Mouse (Mus musculus): ENCODE data around the gene Hinfp. TPM values are rescaled to one million over a fixed set of nuclear protein-coding genes. Genes with fewer than 3 reads are reported as not detected.
A peak's percentile ranks its signal among the peaks of the same experiment; 100 is the strongest.

Gene Hinfp
- total RNA-seq, 2 experiments from 2014 or later: 15.4 to 16.3 TPM

GRCm38 (mm10) chr9:44256213-44256612, 49.3 kb downstream of the Hinfp start:
- DNase-seq: peak; percentile 35

- DNase-seq: no peak
These were observed 50.3 kb downstream of the Hinfp start for GRCm38 (mm10) chr9:44255136-44255521.

GRCm38 (mm10) chr9:44254508-44255135, 50.8 kb downstream of the Hinfp start:
- DNase-seq: no peak

- no peak for DNase-seq
These were observed 52.0 kb downstream of the Hinfp start for GRCm38 (mm10) chr9:44253441-44253840.

GRCm38 (mm10) chr9:44251314-44251713, 54.2 kb downstream of the Hinfp start, which contains the start of gene Pdzd3:
Gene Pdzd3 (minus strand): TSS chr9:44251471.
- DNase-seq: no peak

- DNase-seq: no peak
These were observed 55.0 kb downstream of the Hinfp start for GRCm38 (mm10) chr9:44250445-44250844.

GRCm38 (mm10) chr9:44249181-44250146, 56.0 kb downstream of the Hinfp start:
- DNase-seq: peak; percentile 81

- DNase-seq: no peak
These were observed 57.6 kb downstream of the Hinfp start for GRCm38 (mm10) chr9:44247907-44248306.

GRCm38 (mm10) chr9:44243621-44244020, 61.9 kb downstream of the Hinfp start:
- no peak for DNase-seq

Small RNA genes within 50 kb of the gene (microRNA-seq; reads per million reads assigned to microRNA genes)
- 0 reads per million in 2 experiments for gene Gm44335

Other genes starting within 250 kb of the Hinfp start
- 10 to 100 TPM; 72.6 to 79.0 TPM for gene Usp2, start 238.7 kb downstream of the Hinfp start, total RNA-seq (2021)
- gene Mfrp, start 203.9 kb downstream of the Hinfp start, total RNA-seq (2021): not detected
- 1 to 10 TPM; 8.5 to 9.7 TPM for gene C1qtnf5, start 198.4 kb downstream of the Hinfp start, total RNA-seq (2021)
- not detected for gene Gm49380, start 192.2 kb downstream of the Hinfp start, total RNA-seq (2021)
- gene Rnf26, start 192.2 kb downstream of the Hinfp start, total RNA-seq (2021): 10 to 100 TPM; 22.3 to 24.7 TPM
- 100 to 1,000 TPM; 204 to 213 TPM for gene Mcam, start 171.2 kb downstream of the Hinfp start, total RNA-seq (2021)
- 10 to 100 TPM; 28.5 to 28.8 TPM for gene Cbl, start 71.6 kb downstream of the Hinfp start, total RNA-seq (2021)
- gene Ccdc153, start 65.0 kb downstream of the Hinfp start, total RNA-seq (2021): not detected
- 1 to 10 TPM in 1 of 2 experiments, under 1 TPM in 1; 0.92 to 1.0 TPM for gene Pdzd3, start 54.2 kb downstream of the Hinfp start, total RNA-seq (2021)
- 10 to 100 TPM; 13.8 to 15.3 TPM for gene Nlrx1, start 37.1 kb downstream of the Hinfp start, total RNA-seq (2021)
- gene Abcg4, start 17.1 kb downstream of the Hinfp start, total RNA-seq (2021): 1 to 10 TPM; 1.2 to 1.5 TPM
- gene C2cd2l, start 14.6 kb upstream of the Hinfp start, total RNA-seq (2021): 10 to 100 TPM; 16.3 to 16.5 TPM
- 10 to 100 TPM; 24.1 to 25.0 TPM for gene Dpagt1, start 20.3 kb upstream of the Hinfp start, total RNA-seq (2021)
- 100 to 1,000 TPM; 157 to 164 TPM for gene H2afx, start 29.0 kb upstream of the Hinfp start, total RNA-seq (2021)
- gene Hmbs, start 38.6 kb upstream of the Hinfp start, total RNA-seq (2021): 10 to 100 TPM; 54.0 to 60.6 TPM
- gene Vps11, start 56.0 kb upstream of the Hinfp start, total RNA-seq (2021): 10 to 100 TPM; 20.9 to 21.6 TPM
- gene Hyou1, start 73.8 kb upstream of the Hinfp start, total RNA-seq (2021): 10 to 100 TPM; 42.1 to 45.8 TPM
- 10 to 100 TPM; 21.9 to 26.1 TPM for gene Slc37a4, start 91.2 kb upstream of the Hinfp start, total RNA-seq (2021)
- 1,000 to 10,000 TPM; 1,107 to 1,153 TPM for gene Rps25, start 101.5 kb upstream of the Hinfp start, total RNA-seq (2021)
- 10 to 100 TPM; 41.4 to 42.4 TPM for gene Trappc4, start 101.9 kb upstream of the Hinfp start, total RNA-seq (2021)
- gene Ccdc84, start 112.9 kb upstream of the Hinfp start, total RNA-seq (2021): 10 to 100 TPM; 14.3 to 14.7 TPM
- not detected for gene Foxr1, start 135.5 kb upstream of the Hinfp start, total RNA-seq (2021)
- gene Upk2, start 149.3 kb upstream of the Hinfp start, total RNA-seq (2021): not detected
- gene Bcl9l, start 177.2 kb upstream of the Hinfp start, total RNA-seq (2021): 10 to 100 TPM; 56.8 to 64.0 TPM

All from heart, postnatal 4 days (tissue).